Mouse (Mus musculus) liver, embryonic 14 days (tissue): ENCODE measurements around the gene Jagn1. TPM values are rescaled to one million over a fixed set of nuclear protein-coding genes. Genes with fewer than 3 reads are reported as not detected.

Experiments used
- polyA plus RNA-seq: library from polyadenylated mRNA; depleted of rRNA; stranded (reverse); fragments of >200 nt; gene quantifications from 2 replicates; pipeline ENCODE4 v1.2.3, GENCODE M21; 2012; rRNA removed

The Jagn1 gene
- polyA plus RNA-seq: 21.3 and 24.6 TPM in 2 replicates

GRCm38 (mm10) chr6:113442442-113443090 lies at the start of gene Jagn1:
TSS of gene Jagn1 (plus strand) at chr6:113442569.

GRCm38 (mm10) chr6:113419199-113419587 lies 23.2 kb upstream of the Jagn1 start, which contains the start of gene Rpusd3:
TSS of gene Rpusd3 (minus strand) at chr6:113419340.

GRCm38 (mm10) chr6:113435664-113436205 lies 6.6 kb upstream of the Jagn1 start, which contains the start of gene Cidec:
TSS of gene Cidec (minus strand) at chr6:113435760.

GRCm38 (mm10) chr6:113457952-113458534 lies 15.7 kb downstream of the Jagn1 start, which contains the start of gene Il17re:
TSS of gene Il17re (plus strand) at chr6:113458484.

GRCm38 (mm10) chr6:113471297-113471936 lies 29.0 kb downstream of the Jagn1 start, which contains the start of gene Il17rc:
TSS of gene Il17rc (plus strand) at chr6:113471427.

GRCm38 (mm10) chr6:113483100-113483615 lies 40.8 kb downstream of the Jagn1 start, which contains the start of gene Creld1:
TSS of gene Creld1 (plus strand) at chr6:113483297.

Other genes with a start within 250 kb of the Jagn1 start
- gene Lhfpl4, start 247.2 kb upstream of the Jagn1 start, polyA plus RNA-seq: 0.02 TPM in 2 replicates
- 10.2 and 11.7 TPM in 2 replicates for gene Mtmr14, start 204.7 kb upstream of the Jagn1 start, polyA plus RNA-seq
- 0.01 and 0.02 TPM in 2 replicates for gene Cpne9, start 160.3 kb upstream of the Jagn1 start, polyA plus RNA-seq
- gene Brpf1, start 135.4 kb upstream of the Jagn1 start, polyA plus RNA-seq: 10.3 and 12.5 TPM in 2 replicates
- 7.3 and 8.2 TPM in 2 replicates for gene Ogg1, start 115.6 kb upstream of the Jagn1 start, polyA plus RNA-seq
- gene Camk1, start 98.6 kb upstream of the Jagn1 start, polyA plus RNA-seq: 8.9 and 9.5 TPM in 2 replicates
- gene Tada3, start 64.7 kb upstream of the Jagn1 start, polyA plus RNA-seq: 14.0 and 15.7 TPM in 2 replicates
- gene Arpc4, start 64.5 kb upstream of the Jagn1 start, polyA plus RNA-seq: 39.9 and 50.0 TPM in 2 replicates
- 1.7 and 2.2 TPM in 2 replicates for gene Ttll3, start 53.3 kb upstream of the Jagn1 start, polyA plus RNA-seq
- gene Rpusd3, start 23.2 kb upstream of the Jagn1 start, polyA plus RNA-seq: 10.2 and 11.6 TPM in 2 replicates
- 0.02 TPM in 1 of 2 replicates, not detected in the other for gene Cidec, start 6.8 kb upstream of the Jagn1 start, polyA plus RNA-seq
- gene Il17re, start 15.9 kb downstream of the Jagn1 start, polyA plus RNA-seq: 0.08 and 0.14 TPM in 2 replicates
- gene Il17rc, start 28.9 kb downstream of the Jagn1 start, polyA plus RNA-seq: 3.1 and 3.4 TPM in 2 replicates
- gene Creld1, start 40.7 kb downstream of the Jagn1 start, polyA plus RNA-seq: 2.8 and 3.3 TPM in 2 replicates
- 0.01 TPM in 1 of 2 replicates, not detected in the other for gene Prrt3, start 59.4 kb downstream of the Jagn1 start, polyA plus RNA-seq
- gene Emc3, start 89.1 kb downstream of the Jagn1 start, polyA plus RNA-seq: 19.8 and 23.1 TPM in 2 replicates
- 7.8 and 9.5 TPM in 2 replicates for gene Fancd2, start 89.1 kb downstream of the Jagn1 start, polyA plus RNA-seq
- gene Fancd2os, start 158.1 kb downstream of the Jagn1 start, polyA plus RNA-seq: not detected in 2 replicates
- gene Brk1, start 162.2 kb downstream of the Jagn1 start, polyA plus RNA-seq: 67.4 and 76.9 TPM in 2 replicates
- 3.8 and 4.0 TPM in 2 replicates for gene Vhl, start 181.4 kb downstream of the Jagn1 start, polyA plus RNA-seq
- 21.7 and 29.0 TPM in 2 replicates for gene Irak2, start 195.9 kb downstream of the Jagn1 start, polyA plus RNA-seq